In genomic region chr8:13799566-13799965, GRCm38 (mm10) we compare ENCODE assay signal across 28 mouse cellular contexts. TPM values are rescaled to one million over a fixed set of nuclear protein-coding genes. Genes with fewer than 3 reads are reported as not detected.
"Had no signal": no experiment of that assay in that cellular context is flagged by ENCODE, and none has a peak within 500 bp of the region (broad histone marks: within the 10 kb centered on the region; RNA-seq: fewer than 3 reads in every experiment).

No protein-coding gene starts in this region.

- H3K4me1 ChIP-seq: neural tube, embryonic 13.5 days; neural tube, embryonic 15.5 days had no signal

- H3K9me3 ChIP-seq: midbrain, embryonic 10.5 days; midbrain, embryonic 12.5 days; neural tube, embryonic 13.5 days; neural tube, embryonic 15.5 days had no signal

- H3K4me2 ChIP-seq: lung, embryonic 14.5 days; midbrain, embryonic 12.5 days; neural tube, embryonic 13.5 days; neural tube, embryonic 15.5 days had no signal

- H3K27ac ChIP-seq: liver, embryonic 14.5 days; midbrain, embryonic 10.5 days; midbrain, embryonic 12.5 days; neural tube, embryonic 13.5 days; neural tube, embryonic 15.5 days had no signal

- H3K27me3 ChIP-seq: neural tube, embryonic 13.5 days; neural tube, embryonic 15.5 days had no signal

- H3K9ac ChIP-seq: liver, embryonic 14.5 days; lung, embryonic 14.5 days; midbrain, embryonic 12.5 days; neural tube, embryonic 13.5 days; neural tube, embryonic 15.5 days had no signal

- DNase-seq: lung, adult 18-20 months; lung, embryonic 14.5 days; lung, postnatal 10 days; lung, postnatal 4 days; midbrain, embryonic 14.5 days; retina, postnatal 1 day; right cerebral cortex, adult 18-20 months; right cerebral cortex, postnatal 25 days; right cerebral cortex, postnatal 4 days; spleen, adult 18-20 months; thymus, adult 18-20 months; thymus, postnatal 14 days had no signal

- ATAC-seq: midbrain, embryonic 16.5 days had no signal

- H3K4me3 ChIP-seq: midbrain, embryonic 10.5 days; midbrain, embryonic 12.5 days; myocyte; neural tube, embryonic 13.5 days; neural tube, embryonic 15.5 days had no signal

RNA-seq across cellular contexts. Expression of gene AF366264, which starts 38.6 kb away (rescaled TPM):
- total RNA-seq: megakaryocyte, adult 5-6 weeks; megakaryocyte-erythroid progenitor cell, adult 5-6 weeks had no signal
- polyA plus RNA-seq: liver, embryonic 14.5 days; liver, embryonic 16.5 days; lung, embryonic 14.5 days; lung, embryonic 16.5 days; midbrain, embryonic 10.5 days; midbrain, embryonic 12.5 days; midbrain, embryonic 14.5 days; midbrain, embryonic 16.5 days; myocyte; neural tube, embryonic 11.5 days; neural tube, embryonic 13.5 days; neural tube, embryonic 15.5 days; small intestine, adult 2 months; stomach, embryonic 14.5 days; stomach, embryonic 16.5 days; thymus, postnatal 0 days had no signal
